Mouse (Mus musculus): ENCODE data around the gene Gm49320. TPM values are rescaled to one million over a fixed set of nuclear protein-coding genes. Genes with fewer than 3 reads are reported as not detected.

Gene Gm49320
- polyA plus RNA-seq, 1 experiment from 2014 or later = 0.68 TPM

GRCm38 (mm10) chr8:4276111-4276465 lies 37.4 kb downstream of the Gm49320 start:
- H3K9me3 ChIP-seq (ENCODE audit: control insufficient read depth, low read length) = no peaks in the 10 kb centered on the region
- WGBS = 27% methylated on average over 9 of the region's 9 CpGs
- ATAC-seq (ENCODE audit: insufficient number of reproducible peaks, low FRiP score, low TSS enrichment, low read depth) = no peak
- H3K4me3 ChIP-seq (ENCODE audit: low read depth, low read length) = peak overlapping the region; percentile 63
- DNase-seq (ENCODE audit: low spot score) = no peak
- peak overlapping the region; percentile 56 for H3K4me2 ChIP-seq (ENCODE audit: low read depth, severe bottlenecking)
- peaks cover 6% of the 10 kb centered on the region; the same call in 1 of the 2 replicates for H3K4me1 ChIP-seq (ENCODE audit: control insufficient read depth, insufficient read depth, low read length)
- no peak overlapping the region for H3K27ac ChIP-seq (replicated peaks; ENCODE audit: low read depth, low read length)
- H3K36me3 ChIP-seq (ENCODE audit: control insufficient read depth, insufficient read depth, low read length) = peaks cover 6% of the 10 kb centered on the region
- H3K27me3 ChIP-seq (ENCODE audit: control insufficient read depth, insufficient read depth, low read length) = no peaks in the 10 kb centered on the region
- H3K9ac ChIP-seq (ENCODE audit: low read length) = peak overlapping the region; percentile 79

- 88% methylated on average over 5 of the region's 5 CpGs for WGBS
- DNase-seq (ENCODE audit: low spot score) (no peak), ATAC-seq (ENCODE audit: insufficient number of reproducible peaks, low FRiP score, low TSS enrichment, low read depth) (no peak)
- Histone ChIP-seq H3K9me3 (ENCODE audit: control insufficient read depth, low read length) (no peaks in the 10 kb centered on the region), H3K36me3 (ENCODE audit: control insufficient read depth, insufficient read depth, low read length) (peaks cover 18% of the 10 kb centered on the region), H3K4me1 (ENCODE audit: control insufficient read depth, insufficient read depth, low read length) (no peaks in the 10 kb centered on the region), H3K4me2 (ENCODE audit: low read depth, severe bottlenecking) (no peak overlapping the region), H3K27me3 (ENCODE audit: control insufficient read depth, insufficient read depth, low read length) (no peaks in the 10 kb centered on the region), H3K9ac (ENCODE audit: low read length) (no peak overlapping the region), H3K27ac (replicated peaks; ENCODE audit: low read depth, low read length) (no peak overlapping the region), H3K4me3 (ENCODE audit: low read depth, low read length) (no peak overlapping the region)
Measured at GRCm38 (mm10) chr8:4292738-4293137, 54.1 kb downstream of the Gm49320 start.

- Histone ChIP-seq H3K4me1 (ENCODE audit: control insufficient read depth, insufficient read depth, low read length) (no peaks in the 10 kb centered on the region), H3K9ac (ENCODE audit: low read length) (no peak overlapping the region), H3K9me3 (ENCODE audit: control insufficient read depth, low read length) (no peaks in the 10 kb centered on the region), H3K27me3 (ENCODE audit: control insufficient read depth, insufficient read depth, low read length) (no peaks in the 10 kb centered on the region), H3K4me2 (ENCODE audit: low read depth, severe bottlenecking) (no peak overlapping the region), H3K4me3 (ENCODE audit: low read depth, low read length) (no peak overlapping the region), H3K27ac (replicated peaks; ENCODE audit: low read depth, low read length) (no peak overlapping the region), H3K36me3 (ENCODE audit: control insufficient read depth, insufficient read depth, low read length) (peaks cover 29% of the 10 kb centered on the region; the same call in 1 of the 2 replicates)
- 94% methylated on average over 4 of the region's 4 CpGs for WGBS
- DNase-seq (ENCODE audit: low spot score) (no peak), ATAC-seq (ENCODE audit: insufficient number of reproducible peaks, low FRiP score, low TSS enrichment, low read depth) (no peak)
Measured at GRCm38 (mm10) chr8:4297822-4298221, 59.2 kb downstream of the Gm49320 start.

Other genes with a start within 250 kb of the Gm49320 start
- not detected in 2 replicates for gene Cd209f, start 133.0 kb upstream of the Gm49320 start, polyA plus RNA-seq (2014; fragmentation: Nextera tagmentation; extraction: Ambion mirVana)
- not detected in 2 replicates for gene Cd209g, start 104.8 kb upstream of the Gm49320 start, polyA plus RNA-seq (2014; fragmentation: Nextera tagmentation; extraction: Ambion mirVana)
- 17.2 and 17.8 TPM in 2 replicates for gene Evi5l, start 72.3 kb upstream of the Gm49320 start, polyA plus RNA-seq (2014; fragmentation: Nextera tagmentation; extraction: Ambion mirVana)
- gene Prr36, start 21.4 kb upstream of the Gm49320 start, polyA plus RNA-seq (2014; fragmentation: Nextera tagmentation; extraction: Ambion mirVana) = 1.7 and 1.9 TPM in 2 replicates
- 0.09 and 0.13 TPM in 2 replicates for gene Lrrc8e, start 12.0 kb upstream of the Gm49320 start, polyA plus RNA-seq (2014; fragmentation: Nextera tagmentation; extraction: Ambion mirVana)
- gene Map2k7, start 125 bp upstream of the Gm49320 start, polyA plus RNA-seq (2014; fragmentation: Nextera tagmentation; extraction: Ambion mirVana) = 19.0 and 19.5 TPM in 2 replicates
- gene Tgfbr3l, start 9.3 kb downstream of the Gm49320 start, polyA plus RNA-seq (2014; fragmentation: Nextera tagmentation; extraction: Ambion mirVana) = 1.5 and 3.0 TPM in 2 replicates
- 63.4 and 73.5 TPM in 2 replicates for gene Snapc2, start 14.2 kb downstream of the Gm49320 start, polyA plus RNA-seq (2014; fragmentation: Nextera tagmentation; extraction: Ambion mirVana)
- gene Ctxn1, start 20.4 kb downstream of the Gm49320 start, polyA plus RNA-seq (2014; fragmentation: Nextera tagmentation; extraction: Ambion mirVana) = 97.6 and 106 TPM in 2 replicates
- gene Timm44, start 37.0 kb downstream of the Gm49320 start, polyA plus RNA-seq (2014; fragmentation: Nextera tagmentation; extraction: Ambion mirVana) = 78.0 and 80.0 TPM in 2 replicates
- 18.2 and 20.8 TPM in 2 replicates for gene Ccl25, start 86.3 kb downstream of the Gm49320 start, polyA plus RNA-seq (2014; fragmentation: Nextera tagmentation; extraction: Ambion mirVana)
- 402 and 403 TPM in 2 replicates for gene Elavl1, start 86.5 kb downstream of the Gm49320 start, polyA plus RNA-seq (2014; fragmentation: Nextera tagmentation; extraction: Ambion mirVana)